Mouse (Mus musculus): ENCODE results near the gene Awat1. TPM values are rescaled to one million over a fixed set of nuclear protein-coding genes. Genes with fewer than 3 reads are reported as not detected.

Gene Awat1
- polyA plus RNA-seq, 1 experiment = not detected

DNA sequence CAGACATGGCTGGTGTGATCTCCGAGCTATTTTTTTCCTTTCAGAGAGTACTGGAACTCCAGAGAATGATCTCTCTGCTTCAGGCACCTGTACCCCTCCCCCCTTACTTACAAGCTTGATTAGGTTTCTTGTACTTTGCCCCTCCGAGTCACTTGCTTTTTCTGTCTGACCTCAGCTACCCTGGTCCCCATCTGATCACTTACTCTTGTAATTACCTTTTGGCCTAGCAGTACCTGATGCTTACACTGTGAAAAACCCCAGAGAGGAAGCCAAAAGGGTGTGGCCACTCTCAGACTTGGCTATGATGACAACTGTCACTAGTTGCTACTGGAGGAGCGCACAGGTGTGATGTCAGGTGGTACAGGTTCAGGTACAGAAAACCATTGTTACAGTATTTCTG lies 46.4 kb downstream of the Awat1 start:
- 69% methylated on average over 3 of the region's 3 CpGs for WGBS
- no peaks in the 10 kb centered on the region for H3K27me3 ChIP-seq (ENCODE audit: control insufficient read depth, insufficient read depth, low read length)
- no peak overlapping the region for H3K4me3 ChIP-seq (replicated peaks; ENCODE audit: insufficient read depth, low read depth, low read length)
- H3K4me1 ChIP-seq (ENCODE audit: control insufficient read depth, insufficient read depth, low read length) = 0 out of 2 replicates have a peak, but pooled peaks cover 2% of the 10 kb centered on the region
- no peak overlapping the region for H3K27ac ChIP-seq (ENCODE audit: insufficient read depth, low read length)
- DNase-seq = no peak
- no peak for TF ChIP-seq CTCF (IDR thresholded peaks at IDR 0.05; ENCODE audit: borderline replicate concordance, insufficient read depth, low read depth, low read length)
- TF ChIP-seq POLR2A (IDR thresholded peaks at IDR 0.05; ENCODE audit: borderline replicate concordance, insufficient read depth, low read length) = no peak

- no peak for TF ChIP-seq POLR2A (IDR thresholded peaks at IDR 0.05; ENCODE audit: borderline replicate concordance, insufficient read depth, low read length)
- no peak for TF ChIP-seq CTCF (IDR thresholded peaks at IDR 0.05; ENCODE audit: borderline replicate concordance, insufficient read depth, low read depth, low read length)
- Histone ChIP-seq H3K27ac (ENCODE audit: insufficient read depth, low read length) (no peak overlapping the region), H3K4me3 (replicated peaks; ENCODE audit: insufficient read depth, low read depth, low read length) (no peak overlapping the region), H3K27me3 (ENCODE audit: control insufficient read depth, insufficient read depth, low read length) (no peaks in the 10 kb centered on the region), H3K4me1 (ENCODE audit: control insufficient read depth, insufficient read depth, low read length) (0 out of 2 replicates have a peak, but pooled peaks cover 2% of the 10 kb centered on the region)
- DNase-seq = no peak
- 52% methylated on average over 2 of the region's 2 CpGs for WGBS
These were observed 49.3 kb downstream of the Awat1 start for GRCm38 (mm10) chrX:100621366-100621765.

GRCm38 (mm10) chrX:100624242-100624641 lies 52.2 kb downstream of the Awat1 start:
- H3K4me3 ChIP-seq (replicated peaks; ENCODE audit: insufficient read depth, low read depth, low read length) = no peak overlapping the region
- 96% methylated on average over 4 of the region's 4 CpGs for WGBS
- H3K27me3 ChIP-seq (ENCODE audit: control insufficient read depth, insufficient read depth, low read length) = no peaks in the 10 kb centered on the region
- H3K27ac ChIP-seq (ENCODE audit: insufficient read depth, low read length) = no peak overlapping the region
- no peak for DNase-seq
- H3K4me1 ChIP-seq (ENCODE audit: control insufficient read depth, insufficient read depth, low read length) = no peaks in the 10 kb centered on the region
- TF ChIP-seq CTCF (IDR thresholded peaks at IDR 0.05; ENCODE audit: borderline replicate concordance, insufficient read depth, low read depth, low read length) (no peak), POLR2A (IDR thresholded peaks at IDR 0.05; ENCODE audit: borderline replicate concordance, insufficient read depth, low read length) (no peak)

GRCm38 (mm10) chrX:100625146-100625545 lies 53.1 kb downstream of the Awat1 start:
- 18% methylated on average over 7 of the region's 7 CpGs for WGBS
- no peak for DNase-seq
- Histone ChIP-seq H3K27ac (ENCODE audit: insufficient read depth, low read length) (no peak overlapping the region), H3K4me1 (ENCODE audit: control insufficient read depth, insufficient read depth, low read length) (no peaks in the 10 kb centered on the region), H3K4me3 (replicated peaks; ENCODE audit: insufficient read depth, low read depth, low read length) (peak overlapping the region; percentile 88), H3K27me3 (ENCODE audit: control insufficient read depth, insufficient read depth, low read length) (no peaks in the 10 kb centered on the region)
- TF ChIP-seq CTCF (IDR thresholded peaks at IDR 0.05; ENCODE audit: borderline replicate concordance, insufficient read depth, low read depth, low read length) (no peak), POLR2A (IDR thresholded peaks at IDR 0.05; ENCODE audit: borderline replicate concordance, insufficient read depth, low read length) (no peak)

DNA sequence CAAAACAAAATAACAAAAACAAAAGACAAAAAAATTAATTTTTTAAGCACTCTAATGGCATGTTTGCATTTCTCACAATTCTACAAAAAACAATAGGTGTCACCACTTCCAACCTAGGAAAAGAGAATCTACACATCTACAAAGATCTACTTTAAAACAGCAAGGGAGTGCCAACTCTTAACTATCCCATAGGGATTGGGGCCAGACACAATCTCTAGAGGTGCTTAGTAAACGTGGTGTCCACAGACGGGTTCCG lies 53.4 kb downstream of the Awat1 start, which contains the start of gene Kif4:
Kif4 (plus strand) TSS at position 192 of the 256 bp plus-strand sequence.
- Histone ChIP-seq H3K27ac (ENCODE audit: insufficient read depth, low read length) (0 out of 2 replicates have a peak within 1 kb of the TSS, but pooled peaks have one; percentile 58), H3K4me3 (replicated peaks; ENCODE audit: insufficient read depth, low read depth, low read length) (peak within 1 kb of the TSS; percentile 88), H3K4me1 (ENCODE audit: control insufficient read depth, insufficient read depth, low read length) (no peaks in the 10 kb centered on the region), H3K27me3 (ENCODE audit: control insufficient read depth, insufficient read depth, low read length) (no peaks in the 10 kb centered on the region)
- 15% methylated on average over 3 of the region's 3 CpGs for WGBS
- TF ChIP-seq POLR2A (IDR thresholded peaks at IDR 0.05; ENCODE audit: borderline replicate concordance, insufficient read depth, low read length) = no peak
- no peak for TF ChIP-seq CTCF (IDR thresholded peaks at IDR 0.05; ENCODE audit: borderline replicate concordance, insufficient read depth, low read depth, low read length)
- no peak for DNase-seq

- no peak for TF ChIP-seq CTCF (IDR thresholded peaks at IDR 0.05; ENCODE audit: borderline replicate concordance, insufficient read depth, low read depth, low read length)
- peak; percentile 72 for TF ChIP-seq POLR2A (IDR thresholded peaks at IDR 0.05; ENCODE audit: borderline replicate concordance, insufficient read depth, low read length)
- Histone ChIP-seq H3K27ac (ENCODE audit: insufficient read depth, low read length) (0 out of 2 replicates have a peak within 1 kb of the TSS, but pooled peaks have one; percentile 58), H3K4me3 (replicated peaks; ENCODE audit: insufficient read depth, low read depth, low read length) (peak within 1 kb of the TSS; percentile 88), H3K4me1 (ENCODE audit: control insufficient read depth, insufficient read depth, low read length) (no peaks in the 10 kb centered on the region), H3K27me3 (ENCODE audit: control insufficient read depth, insufficient read depth, low read length) (no peaks in the 10 kb centered on the region)
- WGBS = 11% methylated on average over 62 of the region's 62 CpGs
- peak; percentile 83 to 91 for DNase-seq
These were observed 54.0 kb downstream of the Awat1 start, which contains the start of gene Pdzd11 for GRCm38 (mm10) chrX:100625802-100626793. Pdzd11 (minus strand) TSS chrX:100626568.

Other genes with a start within 250 kb of the Awat1 start
- not detected in 2 replicates for gene Otud6a, start 143.2 kb upstream of the Awat1 start, polyA plus RNA-seq (2012; rRNA removed)
- gene Awat2, start 129.5 kb upstream of the Awat1 start, polyA plus RNA-seq (2012; rRNA removed) = 0.08 and 0.15 TPM in 2 replicates
- gene Igbp1, start 78.0 kb upstream of the Awat1 start, polyA plus RNA-seq (2012; rRNA removed) = 47.7 and 51.8 TPM in 2 replicates
- gene Dgat2l6, start 47.4 kb upstream of the Awat1 start, polyA plus RNA-seq (2012; rRNA removed) = not detected in 2 replicates
- gene P2ry4, start 22.6 kb downstream of the Awat1 start, polyA plus RNA-seq (2012; rRNA removed) = 0.03 and 0.08 TPM in 2 replicates
- gene Arr3, start 33.2 kb downstream of the Awat1 start, polyA plus RNA-seq (2012; rRNA removed) = not detected in 2 replicates
- gene Kif4, start 53.5 kb downstream of the Awat1 start, polyA plus RNA-seq (2012; rRNA removed) = 0.26 and 0.33 TPM in 2 replicates
- 50.3 and 53.1 TPM in 2 replicates for gene Pdzd11, start 54.3 kb downstream of the Awat1 start, polyA plus RNA-seq (2012; rRNA removed)
- gene Gdpd2, start 157.6 kb downstream of the Awat1 start, polyA plus RNA-seq (2012; rRNA removed) = 10.6 and 13.2 TPM in 2 replicates
- gene Dlg3, start 195.5 kb downstream of the Awat1 start, polyA plus RNA-seq (2012; rRNA removed) = 48.5 and 50.1 TPM in 2 replicates

Measured in cerebellum, adult 2 months (tissue).